Mouse (Mus musculus): ENCODE results near the gene Pkp1. TPM values are rescaled to one million over a fixed set of nuclear protein-coding genes. Genes with fewer than 3 reads are reported as not detected.

The Pkp1 gene
- total and polyA plus RNA-seq, 3 experiments, result not detected

- no peak for TF ChIP-seq MEF2A (IDR thresholded peaks at IDR 0.05; ENCODE audit: extremely low read depth, insufficient replicate concordance, low read depth, low read length, poor library complexity, severe bottlenecking)
- TF ChIP-seq RCOR1 (IDR thresholded peaks at IDR 0.05; ENCODE audit: low read depth, low read length), result no peak
- TF ChIP-seq KAT2A (conservative IDR thresholded peaks at IDR 0.05; ENCODE audit: low read depth, low read length), result no peak
- no peak for TF ChIP-seq TBP (IDR thresholded peaks at IDR 0.05; ENCODE audit: low read depth, low read length)
- TF ChIP-seq TCF12 (IDR thresholded peaks at IDR 0.05; ENCODE audit: low read depth, low read length), result no peak
- TF ChIP-seq USF2 (IDR thresholded peaks at IDR 0.05; ENCODE audit: borderline replicate concordance in 1 of 2, insufficient read depth in 1 of 2, low read depth in 1 of 2, low read length in 2 of 2), result no peak
- no peak for TF ChIP-seq POLR2A (IDR thresholded peaks at IDR 0.05; ENCODE audit: control insufficient read depth in 1 of 2, insufficient read depth in 1 of 2, low read depth in 1 of 2, low read length in 2 of 2, poor library complexity in 1 of 2)
- TF ChIP-seq ELF1 (IDR thresholded peaks at IDR 0.05; ENCODE audit: low read depth, low read length), result no peak
- TF ChIP-seq SMC3 (IDR thresholded peaks at IDR 0.05; ENCODE audit: low read depth, low read length), result no peak
- no peak for TF ChIP-seq UBTF (IDR thresholded peaks at IDR 0.05; ENCODE audit: borderline replicate concordance, insufficient read depth, low read depth, low read length)
- no peak for TF ChIP-seq ZMIZ1 (IDR thresholded peaks at IDR 0.05; ENCODE audit: low read depth, low read length)
- no peak for TF ChIP-seq GABPA (IDR thresholded peaks at IDR 0.05; ENCODE audit: low read depth, low read length)
- no peak for TF ChIP-seq MAX (IDR thresholded peaks at IDR 0.05; ENCODE audit: low read length)
- TF ChIP-seq ZC3H11A (IDR thresholded peaks at IDR 0.05; ENCODE audit: low read depth, low read length), result no peak
- TF ChIP-seq SIN3A (IDR thresholded peaks at IDR 0.05; ENCODE audit: low read length), result no peak
- H3K9me3 ChIP-seq (replicated peaks; ENCODE audit: insufficient read depth, low read length), result no peaks in the 10 kb centered on the region
- no peak overlapping the region for H3K9ac ChIP-seq (ENCODE audit: control insufficient read depth, low read depth, low read length, poor library complexity, severe bottlenecking)
- H3K79me2 ChIP-seq (ENCODE audit: control insufficient read depth, insufficient read depth, low read length, poor library complexity), result no peaks in the 10 kb centered on the region
- H3K27me3 ChIP-seq (ENCODE audit: control insufficient read depth in 1 of 2, insufficient read depth in 2 of 2, low read length in 2 of 2), result peaks cover 0 to 1% of the 10 kb centered on the region in 2 experiments; a peak in 1 of 4 replicates
- H3K36me3 ChIP-seq (ENCODE audit: control insufficient read depth in 1 of 2, insufficient read depth in 2 of 2, low read length in 2 of 2), result peaks cover 0 to 3% of the 10 kb centered on the region in 2 experiments; a peak in 1 of 4 replicates
- H3K27ac ChIP-seq (ENCODE audit: control insufficient read depth, low read depth, low read length), result no peak overlapping the region
- peak; percentile 15 for DNase-seq (ENCODE audit: low read depth, low spot score)
- 0 out of 4 replicates have a peak overlapping the region, but pooled peaks of 1 of the 2 experiments have one; percentile 11 for H3K4me3 ChIP-seq (ENCODE audit: control insufficient read depth in 1 of 2, insufficient read depth in 1 of 2, low read depth in 2 of 2, low read length in 2 of 2)
- peaks cover 0 to 8% of the 10 kb centered on the region in 2 experiments; a peak in 1 of 4 replicates for H3K4me1 ChIP-seq (ENCODE audit: control insufficient read depth in 1 of 2, insufficient read depth in 2 of 2, low read length in 2 of 2)
Measured at GRCm38 (mm10) chr1:135847611-135848351, 71.2 kb downstream of the Pkp1 start.

DNA sequence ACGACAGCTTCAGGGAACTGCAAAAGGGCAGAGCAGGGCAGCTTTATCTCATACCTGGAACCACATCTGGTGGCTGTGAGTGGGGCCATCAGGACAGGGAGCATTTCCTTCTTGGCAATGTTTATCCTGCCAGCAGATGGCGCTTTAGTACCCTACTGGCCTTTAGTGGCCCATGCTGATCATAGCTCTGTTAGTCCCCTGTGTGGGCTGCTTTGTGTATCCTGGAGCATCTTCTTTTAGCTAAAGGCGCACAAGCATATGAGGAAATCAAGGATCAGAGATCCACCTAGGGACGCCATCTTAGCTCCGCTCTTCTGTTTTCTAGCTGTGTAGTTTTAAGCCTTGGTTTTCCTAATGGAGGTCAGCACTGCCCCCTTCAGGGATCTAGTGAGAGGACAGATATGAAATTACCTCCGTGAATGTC is 71.9 kb downstream of the Pkp1 start:
- Histone ChIP-seq H3K36me3 (ENCODE audit: control insufficient read depth in 1 of 2, insufficient read depth in 2 of 2, low read length in 2 of 2) (peaks cover 0 to 3% of the 10 kb centered on the region in 2 experiments; a peak in 1 of 4 replicates), H3K9me3 (replicated peaks; ENCODE audit: insufficient read depth, low read length) (no peaks in the 10 kb centered on the region), H3K79me2 (ENCODE audit: control insufficient read depth, insufficient read depth, low read length, poor library complexity) (no peaks in the 10 kb centered on the region), H3K4me3 (ENCODE audit: control insufficient read depth in 1 of 2, insufficient read depth in 1 of 2, low read depth in 2 of 2, low read length in 2 of 2) (peak overlapping the region in 1 of 2 experiments; percentile 34; a peak in 1 of 4 replicates), H3K4me1 (ENCODE audit: control insufficient read depth in 1 of 2, insufficient read depth in 2 of 2, low read length in 2 of 2) (peaks cover 0 to 8% of the 10 kb centered on the region in 2 experiments; a peak in 1 of 4 replicates), H3K9ac (ENCODE audit: control insufficient read depth, low read depth, low read length, poor library complexity, severe bottlenecking) (no peak overlapping the region), H3K27ac (ENCODE audit: control insufficient read depth, low read depth, low read length) (no peak overlapping the region), H3K27me3 (ENCODE audit: control insufficient read depth in 1 of 2, insufficient read depth in 2 of 2, low read length in 2 of 2) (peaks cover 0 to 1% of the 10 kb centered on the region in 2 experiments; a peak in 1 of 4 replicates)
- DNase-seq (ENCODE audit: low read depth, low spot score), result peak; percentile 82
- TF ChIP-seq RAD21 (IDR thresholded peaks at IDR 0.05; ENCODE audit: low read depth, low read length) (peak; percentile 31), TCF12 (IDR thresholded peaks at IDR 0.05; ENCODE audit: low read depth, low read length) (peak; percentile 32; the same call in 1 of the 2 replicates), TBP (IDR thresholded peaks at IDR 0.05; ENCODE audit: low read depth, low read length) (0 out of 2 replicates have a peak, but pooled peaks have one; percentile 27), GATA1 (IDR thresholded peaks at IDR 0.05; ENCODE audit: low read depth, low read length) (0 out of 2 replicates have a peak, but pooled peaks have one; percentile 3), GABPA (IDR thresholded peaks at IDR 0.05; ENCODE audit: low read depth, low read length) (no peak), EP300 (IDR thresholded peaks at IDR 0.05; ENCODE audit: low read depth in 1 of 2, low read length in 2 of 2) (no peak), RCOR1 (IDR thresholded peaks at IDR 0.05; ENCODE audit: low read depth, low read length) (no peak), ZC3H11A (IDR thresholded peaks at IDR 0.05; ENCODE audit: low read depth, low read length) (0 out of 2 replicates have a peak, but pooled peaks have one; percentile 1), SMC3 (IDR thresholded peaks at IDR 0.05; ENCODE audit: low read depth, low read length) (peak; percentile 54), JUND (IDR thresholded peaks at IDR 0.05; ENCODE audit: low read depth, low read length) (no peak), POLR2A (IDR thresholded peaks at IDR 0.05; ENCODE audit: control insufficient read depth in 1 of 2, insufficient read depth in 1 of 2, low read depth in 1 of 2, low read length in 2 of 2, poor library complexity in 1 of 2) (no peak), CHD1 (IDR thresholded peaks at IDR 0.05; ENCODE audit: low read depth, low read length) (no peak), NRF1 (IDR thresholded peaks at IDR 0.05; ENCODE audit: insufficient read depth, low read depth, low read length, poor library complexity, severe bottlenecking) (no peak), CTCF (IDR thresholded peaks at IDR 0.05 in 2 of 3, conservative IDR thresholded peaks at IDR 0.05 in 1 of 3; ENCODE audit: control insufficient read depth in 1 of 3, insufficient read depth in 1 of 3, low read depth in 2 of 3, low read length in 3 of 3, poor library complexity in 1 of 3, severe bottlenecking in 1 of 3) (peak; percentile 76 to 79 (median 76))
